In the genomic region with DNA sequence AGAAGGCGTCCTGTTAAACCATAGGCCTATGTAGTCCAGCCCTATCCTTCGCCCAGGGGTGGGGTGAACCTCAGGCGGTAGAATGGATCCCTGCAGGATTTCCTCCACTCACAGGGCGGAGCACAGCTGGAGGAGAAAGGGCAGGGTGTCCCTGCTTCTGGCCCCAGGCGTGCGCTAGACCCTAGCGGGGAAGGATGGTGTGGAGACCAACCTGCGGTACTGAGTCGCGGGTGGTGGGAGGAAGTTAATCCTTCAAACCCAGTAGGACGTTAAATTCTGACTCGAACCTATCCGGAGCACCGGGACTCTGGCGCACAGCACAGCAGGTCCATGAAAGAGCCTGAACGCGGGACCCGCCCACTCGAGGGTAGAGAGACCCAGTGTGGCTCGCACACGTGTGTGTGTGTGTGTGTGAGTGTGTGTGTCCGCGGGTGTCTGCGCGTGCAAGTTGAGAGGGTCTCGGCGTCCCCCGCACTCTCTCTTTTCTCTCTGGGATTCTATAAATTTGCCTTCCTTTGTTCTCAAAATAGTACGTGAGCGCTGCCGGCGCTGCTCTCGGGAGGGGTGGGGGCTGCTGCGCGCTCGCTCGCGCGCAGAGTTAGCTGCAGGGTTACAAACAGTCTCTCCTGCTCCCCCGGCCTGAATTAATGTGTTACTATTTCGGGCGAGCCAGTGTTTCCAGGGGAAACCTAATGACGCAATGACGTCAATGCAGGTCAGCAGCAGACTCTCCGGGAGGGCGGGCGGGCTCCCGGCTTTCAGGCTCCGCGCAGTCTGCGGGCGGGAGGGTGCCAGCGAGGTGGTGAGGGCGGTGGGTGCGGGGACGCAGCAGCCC, we compare ENCODE assay signal across 8 mouse cellular contexts.
DNase-seq lines count a peak whose midpoint lies in the region; ATAC-seq and TF ChIP-seq lines count a peak whose summit lies in the region.

No protein-coding gene starts in this region.

- TF ChIP-seq POLR2A in lung, adult 2 months (IDR thresholded peaks at IDR 0.05; ENCODE audit: borderline replicate concordance, extremely low read depth, low read depth, low read length): no peak

- TF ChIP-seq CTCF in lung, adult 2 months (IDR thresholded peaks at IDR 0.05; ENCODE audit: insufficient read depth, low read length): no peak

- no peak for DNase-seq in lung, adult 2 months
- DNase-seq in lung, postnatal 36 days: no peak
- DNase-seq in embryonic facial prominence, embryonic 11.5 days (ENCODE audit: low spot score): peak; percentile 65
- DNase-seq in hindbrain, embryonic 11.5 days (ENCODE audit: low spot score): peak; percentile 67
- DNase-seq in layer of hippocampus, postnatal 14 days (ENCODE audit: low spot score in 2 of 2): peak; percentile 57 to 85
- DNase-seq in lung, postnatal 10 days: peak; percentile 12
- DNase-seq in T-cell, adult 2 months (ENCODE audit: low spot score): no peak

- H3K36me3 ChIP-seq in embryonic facial prominence, embryonic 11.5 days (replicated peaks; ENCODE audit: control insufficient read depth, insufficient read depth, low read depth, low read length): no peaks in the 10 kb centered on the region
- no peaks in the 10 kb centered on the region for H3K36me3 ChIP-seq in hindbrain, embryonic 11.5 days (ENCODE audit: control insufficient read depth, insufficient read depth, low read length)
- no peaks in the 10 kb centered on the region for H3K36me3 ChIP-seq in stomach, embryonic 14.5 days (ENCODE audit: control insufficient read depth, insufficient read depth, low read length)

- peak overlapping the region; percentile 85 for H3K4me2 ChIP-seq in embryonic facial prominence, embryonic 11.5 days (ENCODE audit: low read depth, low read length)
- H3K4me2 ChIP-seq in hindbrain, embryonic 11.5 days (replicated peaks; ENCODE audit: low read depth, low read length): peak overlapping the region; percentile 94
- peak overlapping the region; percentile 93 for H3K4me2 ChIP-seq in stomach, embryonic 14.5 days (replicated peaks; ENCODE audit: low read depth, low read length)

- peak overlapping the region; percentile 42 for H3K4me3 ChIP-seq in lung, adult 2 months (replicated peaks; ENCODE audit: extremely low read depth, low read depth, low read length)
- H3K4me3 ChIP-seq in embryonic facial prominence, embryonic 11.5 days (ENCODE audit: low read depth, low read length): peak overlapping the region; percentile 31
- H3K4me3 ChIP-seq in hindbrain, embryonic 11.5 days (ENCODE audit: low read depth, low read length): peak overlapping the region; percentile 54
- H3K4me3 ChIP-seq in stomach, embryonic 14.5 days (ENCODE audit: low read depth, low read length): peak overlapping the region; percentile 38

- no peaks in the 10 kb centered on the region for H3K4me1 ChIP-seq in lung, adult 2 months (ENCODE audit: control insufficient read depth, insufficient read depth, low read length)
- H3K4me1 ChIP-seq in embryonic facial prominence, embryonic 11.5 days (ENCODE audit: control insufficient read depth, insufficient read depth, low read length): peaks cover 3% of the 10 kb centered on the region
- no peaks in the 10 kb centered on the region for H3K4me1 ChIP-seq in hindbrain, embryonic 11.5 days (replicated peaks; ENCODE audit: control insufficient read depth, insufficient read depth, low read length)
- peaks cover 6% of the 10 kb centered on the region; the same call in 1 of the 2 replicates for H3K4me1 ChIP-seq in stomach, embryonic 14.5 days (ENCODE audit: control insufficient read depth, insufficient read depth, low read length)

- H3K27ac ChIP-seq in embryonic facial prominence, embryonic 11.5 days (replicated peaks; ENCODE audit: low read depth, low read length): no peak overlapping the region
- peak overlapping the region; percentile 54 for H3K27ac ChIP-seq in hindbrain, embryonic 11.5 days (ENCODE audit: low read depth, low read length)
- H3K27ac ChIP-seq in stomach, embryonic 14.5 days (ENCODE audit: low read length): no peak overlapping the region; the same call in 1 of the 2 replicates

- under 1% methylated on average over 56 of the region's 56 CpGs for WGBS in lung, adult 2 months
- under 1% methylated on average over 56 of the region's 56 CpGs for WGBS in embryonic facial prominence, embryonic 11.5 days
- under 1% methylated on average over 56 of the region's 56 CpGs for WGBS in hindbrain, embryonic 11.5 days
- WGBS in stomach, embryonic 14.5 days: under 1% methylated on average over 56 of the region's 56 CpGs

- ATAC-seq in embryonic facial prominence, embryonic 11.5 days (replicated peaks; ENCODE audit: insufficient number of reproducible peaks, low FRiP score, low TSS enrichment, low read depth): peak; percentile 79
- ATAC-seq in hindbrain, embryonic 11.5 days (ENCODE audit: low FRiP score): peak; percentile 87
- peak; percentile 65; the same call in 1 of the 2 replicates for ATAC-seq in stomach, embryonic 14.5 days (ENCODE audit: insufficient number of reproducible peaks, insufficient read depth, low FRiP score, low read depth)

- H3K9me3 ChIP-seq in embryonic facial prominence, embryonic 11.5 days (replicated peaks; ENCODE audit: control insufficient read depth, low read length): no peaks in the 10 kb centered on the region
- H3K9me3 ChIP-seq in hindbrain, embryonic 11.5 days (ENCODE audit: control insufficient read depth, low read length): no peaks in the 10 kb centered on the region
- H3K9me3 ChIP-seq in stomach, embryonic 14.5 days (ENCODE audit: control insufficient read depth, low read depth, low read length): no peaks in the 10 kb centered on the region

- peak overlapping the region; percentile 61 for H3K9ac ChIP-seq in embryonic facial prominence, embryonic 11.5 days (replicated peaks; ENCODE audit: low read length)
- H3K9ac ChIP-seq in hindbrain, embryonic 11.5 days (ENCODE audit: low read depth, low read length): peak overlapping the region; percentile 70
- 0 out of 2 replicates have a peak overlapping the region, but pooled peaks have one; percentile 14 for H3K9ac ChIP-seq in stomach, embryonic 14.5 days (replicated peaks; ENCODE audit: low read depth, low read length)

- peaks cover 26% of the 10 kb centered on the region for H3K27me3 ChIP-seq in embryonic facial prominence, embryonic 11.5 days (ENCODE audit: control insufficient read depth, insufficient read depth, low read length)
- peaks cover 21% of the 10 kb centered on the region for H3K27me3 ChIP-seq in hindbrain, embryonic 11.5 days (ENCODE audit: control insufficient read depth, insufficient read depth, low read length)
- peaks cover 10% of the 10 kb centered on the region for H3K27me3 ChIP-seq in stomach, embryonic 14.5 days (ENCODE audit: control insufficient read depth, insufficient read depth, low read length)

Comparison
In these comparisons a context has a peak if more than half of its experiments do, and no peak if none do; other contexts are left out.
1. DNase-seq: peak in embryonic facial prominence, embryonic 11.5 days (single experiment), hindbrain, embryonic 11.5 days (single experiment), layer of hippocampus, postnatal 14 days (2 of 2) and lung, postnatal 10 days (single experiment); none in lung, adult 2 months (single experiment), lung, postnatal 36 days (single experiment) and T-cell, adult 2 months (single experiment).
2. H3K9ac ChIP-seq: peak in every context shown above with its lines; median percentile 70 in hindbrain, embryonic 11.5 days; 61 in embryonic facial prominence, embryonic 11.5 days; 14 in stomach, embryonic 14.5 days.
3. Peak in every context shown above with its lines, with median percentiles within 50 percentile points of each other: H3K4me3 ChIP-seq, ATAC-seq and H3K4me2 ChIP-seq.